Mouse (Mus musculus) limb, embryonic 13.5 days (tissue): ENCODE results near the gene Lce1j. TPM values are rescaled to one million over a fixed set of nuclear protein-coding genes. Genes with fewer than 3 reads are reported as not detected.

Experiments used
- polyA plus RNA-seq: library from polyadenylated mRNA; unstranded; fragments of >200 nt; fragmentation: Nextera tagmentation; extraction: Ambion mirVana; gene quantifications from 2 replicates; pipeline ENCODE4 v1.2.1, GENCODE M21; 2015

Gene Lce1j
- polyA plus RNA-seq, 1 experiment from 2014 or later: not detected

Other genes starting within 250 kb of the Lce1j start
- gene Ivl, start 216.8 kb downstream of the Lce1j start, polyA plus RNA-seq: not detected in 2 replicates
- gene Smcp, start 201.5 kb downstream of the Lce1j start, polyA plus RNA-seq: not detected in 2 replicates
- not detected in 2 replicates for gene 2210017I01Rik, start 183.0 kb downstream of the Lce1j start, polyA plus RNA-seq
- gene Lce6a, start 168.9 kb downstream of the Lce1j start, polyA plus RNA-seq: not detected in 2 replicates
- not detected in 2 replicates for gene Lce1a1, start 142.2 kb downstream of the Lce1j start, polyA plus RNA-seq
- not detected in 2 replicates for gene Lce1b, start 133.6 kb downstream of the Lce1j start, polyA plus RNA-seq
- gene Lce1a2, start 120.2 kb downstream of the Lce1j start, polyA plus RNA-seq: not detected in 2 replicates
- gene Lce1c, start 111.3 kb downstream of the Lce1j start, polyA plus RNA-seq: not detected in 2 replicates
- not detected in 2 replicates for gene Lce1d, start 103.3 kb downstream of the Lce1j start, polyA plus RNA-seq
- gene Lce1e, start 81.4 kb downstream of the Lce1j start, polyA plus RNA-seq: not detected in 2 replicates
- gene Lce1f, start 70.2 kb downstream of the Lce1j start, polyA plus RNA-seq: not detected in 2 replicates
- not detected in 2 replicates for gene Gm38119, start 51.4 kb downstream of the Lce1j start, polyA plus RNA-seq
- not detected in 2 replicates for gene Lce1g, start 38.2 kb downstream of the Lce1j start, polyA plus RNA-seq
- gene Lce1h, start 25.4 kb downstream of the Lce1j start, polyA plus RNA-seq: not detected in 2 replicates
- not detected in 2 replicates for gene Lce1i, start 11.6 kb downstream of the Lce1j start, polyA plus RNA-seq
- not detected in 2 replicates for gene Lce1k, start 17.4 kb upstream of the Lce1j start, polyA plus RNA-seq
- not detected in 2 replicates for gene Kprp, start 36.7 kb upstream of the Lce1j start, polyA plus RNA-seq
- gene Lce1l, start 60.8 kb upstream of the Lce1j start, polyA plus RNA-seq: not detected in 2 replicates
- gene 2310050C09Rik, start 79.7 kb upstream of the Lce1j start, polyA plus RNA-seq: 0.13 TPM in 1 of 2 replicates, not detected in the other
- not detected in 2 replicates for gene Lce3a, start 135.7 kb upstream of the Lce1j start, polyA plus RNA-seq
- not detected in 2 replicates for gene Lce3b, start 142.5 kb upstream of the Lce1j start, polyA plus RNA-seq
- 0.28 TPM in 1 of 2 replicates, not detected in the other for gene Lce3c, start 154.0 kb upstream of the Lce1j start, polyA plus RNA-seq
- gene Lce3d, start 166.9 kb upstream of the Lce1j start, polyA plus RNA-seq: not detected in 2 replicates
- gene Lce3e, start 176.5 kb upstream of the Lce1j start, polyA plus RNA-seq: not detected in 2 replicates
- not detected in 2 replicates for gene Lce3f, start 201.7 kb upstream of the Lce1j start, polyA plus RNA-seq
- 0.42 and 1.0 TPM in 2 replicates for gene Crct1, start 225.2 kb upstream of the Lce1j start, polyA plus RNA-seq
- not detected in 2 replicates for gene Lce1m, start 228.5 kb upstream of the Lce1j start, polyA plus RNA-seq